Mouse (Mus musculus): Measurements from ENCODE around the gene Cd244a.

DNA sequence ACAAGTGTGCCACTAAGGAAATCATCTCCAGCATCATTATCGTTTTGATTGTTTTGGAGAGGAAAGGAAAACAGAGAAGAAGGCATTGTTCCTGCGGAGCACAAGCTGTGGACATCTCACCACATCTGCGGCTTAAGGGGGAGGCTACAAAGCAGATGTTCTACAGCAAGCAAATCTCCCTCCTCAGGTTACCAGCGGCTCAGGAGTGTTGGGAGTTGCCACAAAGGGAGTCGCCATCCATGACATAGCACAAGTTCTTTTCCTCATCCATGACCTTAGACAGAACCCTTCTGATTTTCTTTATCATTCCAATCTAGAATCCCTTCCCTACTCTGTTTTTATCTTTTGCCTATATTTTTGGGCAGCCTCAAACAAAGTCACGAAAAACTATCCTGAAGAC lies 76.7 kb downstream of the Cd244a start:
- TF ChIP-seq CTCF (IDR thresholded peaks at IDR 0.05; ENCODE audit: extremely low read depth, insufficient read depth, low read length) (no peak), POLR2A (IDR thresholded peaks at IDR 0.05; ENCODE audit: extremely low read depth, insufficient read depth, low read length) (no peak)

Measured in cortical plate, adult 2 months (tissue).